Mouse (Mus musculus): ENCODE data around the gene Gnpnat1.
"Not testable (repeated sequence)": the region's sequence is repeated elsewhere in the genome, so short reads cannot be mapped to it uniquely, and the experiment has no call there.

The Gnpnat1 gene

GRCm38 (mm10) chr14:45404813-45405212, at the start of gene Gnpnat1:
Gene Gnpnat1, minus strand, starts transcription at chr14:45404913.
- DNase-seq = not testable (repeated sequence)

- DNase-seq = no peak
These were observed 49.0 kb upstream of the Gnpnat1 start for GRCm38 (mm10) chr14:45453538-45454233.

DNA sequence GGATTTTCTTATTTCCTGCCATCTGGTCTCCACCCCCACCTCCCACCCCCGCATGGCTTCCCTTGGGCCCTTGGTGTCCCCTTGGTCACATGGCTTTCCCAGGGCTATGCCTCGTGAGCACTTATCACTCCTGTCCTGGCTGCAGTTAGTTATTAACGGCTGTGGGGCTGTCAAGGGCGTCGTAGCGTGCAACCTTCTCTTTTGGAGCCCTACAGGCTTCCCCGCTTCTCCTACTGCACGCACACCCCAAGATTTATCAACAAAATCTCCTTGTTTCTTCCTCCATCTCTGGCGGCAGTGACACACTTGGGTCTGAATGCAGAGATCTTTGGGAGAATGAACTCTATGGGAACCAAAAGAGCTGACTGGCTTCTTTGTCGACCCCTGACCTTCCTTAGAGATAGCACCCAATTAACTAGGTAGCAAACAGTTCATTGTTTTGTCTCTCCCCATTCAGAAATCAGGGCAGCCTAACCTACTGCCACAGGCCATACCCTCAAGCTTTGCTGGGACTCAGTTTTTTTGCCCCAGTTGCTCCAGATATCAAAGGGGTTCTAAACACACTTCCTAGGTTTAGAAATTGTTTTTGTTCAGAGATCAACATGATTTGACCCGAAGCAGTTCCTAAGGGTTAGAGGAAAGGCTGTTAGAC, 48.3 kb upstream of the Gnpnat1 start:
- no peak for DNase-seq

- no peak for DNase-seq
These were observed 47.4 kb upstream of the Gnpnat1 start for GRCm38 (mm10) chr14:45452148-45452547.

- DNase-seq = no peak
These were observed 46.4 kb upstream of the Gnpnat1 start for GRCm38 (mm10) chr14:45451090-45451489.

DNA sequence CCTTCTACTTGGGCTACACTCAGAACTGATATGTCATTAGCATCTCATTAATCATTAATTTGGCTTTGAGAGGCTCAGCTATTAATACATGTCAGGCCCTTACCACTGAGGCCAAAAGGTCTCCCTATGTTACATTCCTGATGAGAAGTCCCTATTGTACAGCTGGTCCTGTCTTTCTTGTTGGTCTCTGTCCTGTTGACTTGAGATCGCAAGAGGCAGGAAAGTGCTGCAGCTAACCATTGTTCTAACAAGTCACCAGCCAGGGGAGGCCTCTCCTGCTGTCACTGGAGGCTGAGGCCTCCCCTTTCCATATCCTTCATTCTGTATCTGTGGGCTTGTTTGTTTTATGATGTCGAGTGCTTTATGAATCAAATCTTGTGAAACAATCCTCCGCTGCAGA, 42.1 kb upstream of the Gnpnat1 start:
- no peak for DNase-seq

- no peak for DNase-seq
These were observed 40.7 kb upstream of the Gnpnat1 start for GRCm38 (mm10) chr14:45445445-45445844.

DNA sequence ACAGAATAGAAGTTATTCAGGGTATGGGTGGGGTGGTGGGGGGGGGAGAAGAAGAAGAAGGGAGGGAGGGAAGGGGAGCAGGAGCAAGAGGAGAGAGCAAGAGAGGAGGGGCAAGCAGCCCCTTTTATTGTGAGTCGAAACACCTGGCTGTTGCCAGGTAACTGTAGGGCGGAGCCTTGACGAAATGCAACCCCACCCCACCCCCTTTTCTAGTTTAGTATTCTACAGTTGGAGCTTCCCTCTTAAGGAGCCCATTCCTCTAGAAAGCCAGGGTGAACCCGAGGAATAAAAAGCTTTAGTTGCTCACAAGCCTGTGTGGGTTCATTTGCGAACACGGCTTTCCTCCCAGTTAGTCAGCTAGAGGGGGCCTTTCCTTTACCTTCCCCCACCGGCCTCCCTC, 40.2 kb upstream of the Gnpnat1 start:
- DNase-seq = no peak

DNA sequence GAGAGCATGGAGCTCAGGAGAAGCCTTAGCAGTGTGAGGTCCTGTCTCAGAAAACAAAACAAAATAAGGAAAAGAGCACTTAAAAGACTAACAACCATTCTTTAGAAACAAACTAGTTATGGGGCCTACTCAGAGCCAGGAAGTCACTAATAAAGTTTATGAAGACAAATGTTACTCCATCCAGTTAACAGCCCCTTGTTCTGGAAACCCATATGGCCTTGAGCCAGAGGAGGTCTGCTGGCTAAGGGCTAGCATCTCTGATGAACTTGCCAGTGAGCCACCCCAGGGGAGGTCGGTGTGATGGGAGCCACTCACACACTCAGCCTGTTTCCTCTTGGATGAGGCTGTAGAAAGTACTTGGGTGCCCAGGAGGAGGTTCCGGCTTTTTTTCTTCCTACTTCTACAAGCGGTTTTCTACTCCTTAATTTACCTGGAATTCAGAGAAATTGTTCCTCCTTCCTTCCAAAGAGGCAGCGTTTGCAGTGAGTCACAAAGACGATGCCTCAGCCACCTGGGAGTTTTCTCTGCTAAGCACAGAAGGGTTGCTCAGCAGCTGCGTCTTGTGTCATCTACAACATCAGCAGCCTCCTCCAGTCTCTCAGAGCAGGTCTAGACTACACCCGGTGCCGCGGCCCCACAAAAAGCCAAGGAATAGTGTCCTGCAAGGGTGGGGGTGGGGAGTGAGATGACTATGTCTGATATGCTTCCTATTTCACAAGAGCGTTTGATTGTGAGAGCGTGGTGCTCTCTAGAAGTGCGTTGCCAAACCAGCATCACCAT, 38.3 kb upstream of the Gnpnat1 start:
- DNase-seq = no peak

DNA sequence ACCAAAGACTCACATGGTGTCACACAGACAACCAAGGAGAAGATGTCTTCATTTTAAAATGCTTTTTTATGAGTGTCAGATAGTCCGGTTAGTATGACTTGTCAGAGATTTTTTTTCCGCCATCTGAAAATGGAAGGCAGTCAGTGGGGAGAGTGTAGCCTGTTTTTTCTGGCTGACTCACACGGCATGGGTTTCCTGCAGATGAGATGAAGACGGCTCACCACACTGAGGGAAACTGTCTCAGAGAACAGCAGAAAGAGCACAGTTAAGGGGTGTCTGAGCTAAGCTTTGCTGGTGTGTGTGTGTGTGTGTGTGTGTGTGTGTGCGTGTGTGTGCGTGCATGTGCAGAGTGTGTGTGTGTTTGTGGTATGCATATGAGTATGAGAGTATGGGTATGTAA, 36.6 kb upstream of the Gnpnat1 start:
- DNase-seq = no peak

- DNase-seq = no peak
These were observed 34.7 kb upstream of the Gnpnat1 start for GRCm38 (mm10) chr14:45439387-45439786.

- no peak for DNase-seq
These were observed 34.2 kb upstream of the Gnpnat1 start for GRCm38 (mm10) chr14:45438931-45439275.

- no peak for DNase-seq
These were observed 33.7 kb upstream of the Gnpnat1 start for GRCm38 (mm10) chr14:45438250-45438930.

DNA sequence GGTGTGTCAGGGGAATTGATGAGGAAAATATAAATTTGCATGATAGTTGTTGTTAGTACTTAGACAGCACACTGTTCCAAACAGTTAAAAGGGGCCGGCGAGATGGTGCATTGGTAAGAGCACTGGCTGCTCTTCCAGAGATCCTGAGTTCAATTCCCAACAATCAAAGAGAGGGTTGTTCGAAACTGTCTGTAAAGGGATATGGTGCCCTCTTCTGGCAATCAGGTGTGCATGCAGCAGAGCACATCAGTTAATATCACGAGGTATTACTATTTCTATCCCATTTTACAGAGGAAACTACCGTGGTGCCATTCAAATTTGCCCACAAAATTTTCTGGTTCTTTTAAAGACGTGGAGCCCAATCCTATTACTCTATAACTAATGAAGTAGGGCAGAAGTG, 29.5 kb upstream of the Gnpnat1 start:
- no peak for DNase-seq

GRCm38 (mm10) chr14:45432003-45432402, 27.3 kb upstream of the Gnpnat1 start:
- no peak for DNase-seq

DNA sequence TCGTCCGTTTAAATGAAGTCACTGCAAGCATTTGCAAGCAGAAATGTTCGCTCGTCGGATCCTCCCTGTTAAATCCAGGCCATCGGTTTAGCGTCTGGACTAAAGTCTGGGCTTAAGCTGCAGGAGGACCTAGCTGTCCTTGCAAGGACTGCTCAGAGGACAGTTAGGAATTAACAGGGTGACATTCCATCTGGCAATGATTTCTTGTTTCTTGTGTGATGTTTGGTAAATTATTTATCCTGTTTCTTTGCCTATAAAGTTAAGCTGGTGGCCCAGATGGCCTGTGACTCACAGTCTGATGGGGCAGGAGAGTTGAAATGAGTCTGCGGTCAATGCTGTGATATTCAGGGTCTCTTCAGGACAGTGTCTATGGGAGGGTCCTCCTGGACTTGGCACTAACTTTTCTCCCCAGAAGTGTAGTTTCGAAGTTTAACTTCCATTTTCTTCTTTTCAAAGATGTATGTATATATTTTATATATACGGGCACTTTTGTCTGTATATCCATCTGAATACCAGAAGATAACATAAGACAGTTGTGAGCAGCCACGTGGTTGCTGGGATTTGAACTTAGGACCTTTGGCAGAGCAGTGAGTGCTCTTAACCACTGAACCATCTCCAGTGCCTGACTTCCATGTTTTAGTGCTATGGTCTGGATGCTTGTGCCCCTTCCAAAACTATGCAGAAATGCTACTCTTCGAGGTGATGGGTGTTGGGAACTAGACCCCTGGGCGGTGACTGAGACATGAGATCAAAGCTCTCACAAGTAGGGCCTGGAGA, 25.5 kb upstream of the Gnpnat1 start:
- no peak for DNase-seq

- no peak for DNase-seq
These were observed 18.5 kb upstream of the Gnpnat1 start for GRCm38 (mm10) chr14:45423220-45423619.

DNA sequence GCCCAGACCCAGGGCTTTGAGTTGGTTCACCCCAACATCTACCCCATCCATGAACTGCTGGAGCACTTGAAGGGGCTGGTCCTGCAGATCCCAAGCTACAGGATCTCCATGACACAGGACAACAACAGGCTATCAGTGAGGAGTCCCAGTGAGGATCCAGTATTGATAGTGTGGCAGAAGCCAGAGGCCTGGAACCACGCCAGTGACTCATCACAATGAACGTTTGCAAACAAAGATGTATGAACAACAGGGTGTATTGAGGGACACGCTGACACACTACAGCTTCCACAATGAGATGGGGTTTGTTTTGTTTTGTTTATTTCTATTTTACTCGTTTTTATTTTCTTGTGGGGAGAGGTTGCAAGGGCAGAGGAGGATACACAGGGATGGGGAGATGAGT, 17.7 kb upstream of the Gnpnat1 start:
- no peak for DNase-seq

DNA sequence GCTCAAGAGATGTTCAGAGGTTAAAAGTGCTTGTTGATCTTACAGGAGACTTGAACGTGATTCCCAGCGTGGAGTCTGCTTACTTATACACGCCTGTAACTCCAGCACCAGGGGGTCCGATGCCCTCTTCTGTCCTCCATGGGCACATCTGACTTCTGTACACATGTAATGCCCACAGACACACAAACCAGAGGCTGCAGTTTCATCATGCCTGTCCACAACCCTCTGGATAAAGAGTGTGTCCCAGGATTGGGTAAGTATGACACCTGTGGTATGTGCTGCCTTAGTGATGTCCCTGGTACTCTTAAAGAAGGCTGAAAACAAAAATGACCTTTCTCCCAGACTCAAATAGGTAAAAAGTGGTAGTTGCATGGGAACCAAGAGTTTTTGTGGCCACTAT, 14.6 kb upstream of the Gnpnat1 start:
- DNase-seq = no peak

GRCm38 (mm10) chr14:45418553-45418952, 13.8 kb upstream of the Gnpnat1 start:
- DNase-seq = no peak

DNA sequence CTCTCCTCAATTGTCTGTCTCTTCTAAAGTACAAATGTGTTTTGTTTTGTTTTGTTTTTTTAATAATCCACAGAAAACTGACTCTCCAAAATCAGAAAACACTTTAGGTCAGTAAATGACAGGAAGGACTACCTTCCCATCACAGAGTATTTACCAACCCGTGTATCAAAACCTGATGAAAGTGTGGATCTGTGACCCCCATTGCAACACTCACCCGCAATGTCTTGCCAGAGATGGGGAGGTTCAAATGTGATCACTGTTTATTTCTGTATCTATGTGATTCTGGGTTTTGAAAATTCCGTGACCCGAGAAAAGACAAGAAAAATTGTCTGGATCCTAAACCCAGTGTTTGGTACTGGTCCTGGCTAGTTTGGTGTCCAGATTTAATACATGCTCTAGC, 11.6 kb upstream of the Gnpnat1 start:
- DNase-seq = no peak

- DNase-seq = no peak
These were observed 1.1 kb downstream of the Gnpnat1 start for GRCm38 (mm10) chr14:45403651-45404050.

DNA sequence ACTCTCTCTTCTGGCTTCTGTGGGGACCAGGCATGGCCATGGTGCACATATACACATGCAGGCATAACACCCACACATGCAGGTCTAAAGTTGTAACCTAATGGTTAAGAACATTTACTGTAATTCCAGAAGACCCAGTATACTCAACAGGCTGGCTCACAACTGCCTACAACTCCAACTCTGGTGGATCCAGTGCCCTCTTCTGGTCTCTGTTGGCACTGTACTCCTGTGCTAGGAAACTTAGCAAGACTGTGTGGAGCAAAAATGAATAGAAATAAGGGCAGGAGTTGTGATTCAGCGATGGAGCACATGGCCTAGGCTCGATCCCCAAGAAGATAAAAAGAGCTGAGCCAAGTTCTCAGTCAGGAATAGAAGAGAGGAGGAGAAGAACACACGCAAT, 4.9 kb downstream of the Gnpnat1 start:
- no peak for DNase-seq

All from right cerebral cortex, postnatal 14 days (tissue).